Mouse (Mus musculus) forebrain, embryonic 10.5 days (tissue): ENCODE results near the gene Gsdme. TPM values are rescaled to one million over a fixed set of nuclear protein-coding genes. Genes with fewer than 3 reads are reported as not detected.

Experiments
- DNase-seq: peaks from one replicate; pipeline ENCODE4 v3.0.0-alpha.2; 2017; ENCODE audit warnings: low spot score; ENCODE audit errors: extremely low spot score
- H3K27ac ChIP-seq: fragments of 300-500 bp; sonication (generic); 2 replicates; pipeline ENCODE4 v1.5.1; 2016; ENCODE audit warnings: mild to moderate bottlenecking
- H3K27me3 ChIP-seq: fragments of 300-500 bp; sonication (generic); 2 replicates; pipeline ENCODE4 v1.6.1; 2016; ENCODE audit warnings: mild to moderate bottlenecking; ENCODE audit not compliant: poor library complexity, severe bottlenecking
- H3K36me3 ChIP-seq: fragments of 300-500 bp; sonication (generic); replicated peaks from 2 replicates; pipeline ENCODE4 v1.6.1; 2016; ENCODE audit warnings: mild to moderate bottlenecking, moderate library complexity
- H3K4me1 ChIP-seq: fragments of 300-500 bp; sonication (generic); 2 replicates; pipeline ENCODE4 v1.6.1; 2016
- H3K4me3 ChIP-seq: fragments of 300-500 bp; sonication (generic); 2 replicates; pipeline ENCODE4 v1.5.1; 2016; ENCODE audit warnings: mild to moderate bottlenecking, moderate library complexity
- H3K9me3 ChIP-seq: fragments of 300-500 bp; sonication (generic); 2 replicates; pipeline ENCODE4 v1.6.1; 2016; ENCODE audit warnings: mild to moderate bottlenecking, moderate library complexity
- WGBS: fragments of 180-500 bp; shearing (Covaris S2); methylation state at CpG from one replicate; pipeline ENCODE4 v1.1.7; 2016; 5-methylcytosine and 5-hydroxymethylcytosine counted together
- polyA plus RNA-seq: library from polyadenylated mRNA; unstranded; fragments of >200 nt; fragmentation: Nextera tagmentation; extraction: Ambion mirVana; gene quantifications from 2 replicates; pipeline ENCODE4 v1.2.1, GENCODE M21; 2016

The Gsdme gene
- 57.2 and 59.1 TPM in 2 replicates for polyA plus RNA-seq

GRCm38 (mm10) chr6:50263670-50264069, at the start of gene Gsdme:
Gene Gsdme (minus strand): TSS chr6:50263862.
- Histone ChIP-seq H3K4me1 (peaks cover 21% of the 10 kb centered on the region), H3K36me3 (no peaks in the 10 kb centered on the region), H3K4me3 (no peak within 1 kb of the TSS), H3K27me3 (no peaks in the 10 kb centered on the region), H3K27ac (no peak within 1 kb of the TSS), H3K9me3 (no peaks in the 10 kb centered on the region)
- 88% methylated on average over 6 of the region's 6 CpGs for WGBS
- no peak for DNase-seq

- Histone ChIP-seq H3K27me3 (no peaks in the 10 kb centered on the region), H3K4me1 (no peaks in the 10 kb centered on the region; the same call in 1 of the 2 replicates), H3K27ac (no peak overlapping the region), H3K9me3 (no peaks in the 10 kb centered on the region), H3K4me3 (no peak overlapping the region), H3K36me3 (no peaks in the 10 kb centered on the region)
- 44% methylated on average over 4 of the region's 4 CpGs for WGBS
- DNase-seq: peak; percentile 69
Observed at GRCm38 (mm10) chr6:50312647-50313046, 49.0 kb upstream of the Gsdme start.

GRCm38 (mm10) chr6:50309019-50309418, 45.4 kb upstream of the Gsdme start:
- 49% methylated on average over 6 of the region's 6 CpGs for WGBS
- no peak overlapping the region for H3K4me3 ChIP-seq

GRCm38 (mm10) chr6:50306625-50307024, 43.0 kb upstream of the Gsdme start:
- no peaks in the 10 kb centered on the region for H3K27me3 ChIP-seq
- no peak overlapping the region for H3K4me3 ChIP-seq
- H3K36me3 ChIP-seq: no peaks in the 10 kb centered on the region
- DNase-seq: no peak
- no peak overlapping the region for H3K27ac ChIP-seq
- WGBS: 84% methylated on average over 4 of the region's 4 CpGs
- no peaks in the 10 kb centered on the region; the same call in 1 of the 2 replicates for H3K4me1 ChIP-seq
- H3K9me3 ChIP-seq: no peaks in the 10 kb centered on the region

More at GRCm38 (mm10) chr6:50309019-50309418, 45.4 kb upstream of the Gsdme start:
- Histone ChIP-seq H3K27me3 (no peaks in the 10 kb centered on the region), H3K4me1 (no peaks in the 10 kb centered on the region; the same call in 1 of the 2 replicates), H3K9me3 (no peaks in the 10 kb centered on the region), H3K27ac (no peak overlapping the region), H3K36me3 (no peaks in the 10 kb centered on the region)
- DNase-seq: peak; percentile 24

- H3K4me1 ChIP-seq: peaks cover 6% of the 10 kb centered on the region
- peak; percentile 73 for DNase-seq
- no peaks in the 10 kb centered on the region for H3K36me3 ChIP-seq
- H3K9me3 ChIP-seq: no peaks in the 10 kb centered on the region
- no peaks in the 10 kb centered on the region for H3K27me3 ChIP-seq
- H3K27ac ChIP-seq: no peak overlapping the region
- WGBS: 67% methylated on average over 4 of the region's 4 CpGs
- no peak overlapping the region for H3K4me3 ChIP-seq
Observed at GRCm38 (mm10) chr6:50304949-50305491, 41.4 kb upstream of the Gsdme start.

GRCm38 (mm10) chr6:50301121-50301520, 37.5 kb upstream of the Gsdme start:
- Histone ChIP-seq H3K27me3 (no peaks in the 10 kb centered on the region), H3K4me3 (no peak overlapping the region), H3K9me3 (no peaks in the 10 kb centered on the region), H3K36me3 (no peaks in the 10 kb centered on the region), H3K27ac (no peak overlapping the region), H3K4me1 (peaks cover 6% of the 10 kb centered on the region; the same call in 1 of the 2 replicates)
- WGBS: 94% methylated on average over 7 of the region's 7 CpGs
- no peak for DNase-seq

GRCm38 (mm10) chr6:50300622-50301021, 37.0 kb upstream of the Gsdme start:
- H3K4me1 ChIP-seq: peaks cover 6% of the 10 kb centered on the region; the same call in 1 of the 2 replicates
- H3K27me3 ChIP-seq: no peaks in the 10 kb centered on the region
- no peaks in the 10 kb centered on the region for H3K36me3 ChIP-seq
- H3K9me3 ChIP-seq: no peaks in the 10 kb centered on the region
- no peak for DNase-seq
- H3K27ac ChIP-seq: no peak overlapping the region
- WGBS: 63% methylated on average over 6 of the region's 6 CpGs
- H3K4me3 ChIP-seq: no peak overlapping the region

- no peaks in the 10 kb centered on the region for H3K27me3 ChIP-seq
- 84% methylated on average over 7 of the region's 7 CpGs for WGBS
- no peaks in the 10 kb centered on the region for H3K9me3 ChIP-seq
- no peak overlapping the region for H3K4me3 ChIP-seq
- H3K4me1 ChIP-seq: peaks cover 6% of the 10 kb centered on the region; the same call in 1 of the 2 replicates
- no peak overlapping the region for H3K27ac ChIP-seq
- no peaks in the 10 kb centered on the region for H3K36me3 ChIP-seq
- DNase-seq: no peak
Observed at GRCm38 (mm10) chr6:50299071-50299470, 35.4 kb upstream of the Gsdme start.

- no peak overlapping the region for H3K27ac ChIP-seq
- no peak overlapping the region for H3K4me3 ChIP-seq
- 91% methylated on average over 9 of the region's 9 CpGs for WGBS
- no peaks in the 10 kb centered on the region for H3K36me3 ChIP-seq
- H3K4me1 ChIP-seq: peaks cover 6% of the 10 kb centered on the region; the same call in 1 of the 2 replicates
- H3K27me3 ChIP-seq: no peaks in the 10 kb centered on the region
- no peaks in the 10 kb centered on the region for H3K9me3 ChIP-seq
- no peak for DNase-seq
Observed at GRCm38 (mm10) chr6:50297671-50298070, 34.0 kb upstream of the Gsdme start.

GRCm38 (mm10) chr6:50295136-50295535, 31.5 kb upstream of the Gsdme start:
- H3K9me3 ChIP-seq: no peaks in the 10 kb centered on the region
- no peak overlapping the region for H3K4me3 ChIP-seq
- no peaks in the 10 kb centered on the region for H3K36me3 ChIP-seq
- H3K4me1 ChIP-seq: no peaks in the 10 kb centered on the region
- no peak for DNase-seq
- 83% methylated on average over 10 of the region's 10 CpGs for WGBS
- no peaks in the 10 kb centered on the region for H3K27me3 ChIP-seq
- H3K27ac ChIP-seq: no peak overlapping the region

GRCm38 (mm10) chr6:50294128-50294527, 30.5 kb upstream of the Gsdme start:
- no peak overlapping the region for H3K27ac ChIP-seq
- H3K9me3 ChIP-seq: no peaks in the 10 kb centered on the region
- no peak overlapping the region for H3K4me3 ChIP-seq
- no peaks in the 10 kb centered on the region for H3K36me3 ChIP-seq
- DNase-seq: peak; percentile 61
- no peaks in the 10 kb centered on the region for H3K27me3 ChIP-seq
- H3K4me1 ChIP-seq: no peaks in the 10 kb centered on the region
- WGBS: 43% methylated on average over 1 of the region's 1 CpGs

- H3K27me3 ChIP-seq: no peaks in the 10 kb centered on the region
- H3K36me3 ChIP-seq: no peaks in the 10 kb centered on the region
- no peaks in the 10 kb centered on the region for H3K4me1 ChIP-seq
- 93% methylated on average over 4 of the region's 4 CpGs for WGBS
- no peaks in the 10 kb centered on the region for H3K9me3 ChIP-seq
- no peak overlapping the region for H3K27ac ChIP-seq
- no peak overlapping the region for H3K4me3 ChIP-seq
- DNase-seq: no peak
Observed at GRCm38 (mm10) chr6:50291650-50292049, 28.0 kb upstream of the Gsdme start.

GRCm38 (mm10) chr6:50286881-50287280, 23.2 kb upstream of the Gsdme start:
- H3K27ac ChIP-seq: no peak overlapping the region
- no peaks in the 10 kb centered on the region for H3K27me3 ChIP-seq
- no peak overlapping the region for H3K4me3 ChIP-seq
- H3K36me3 ChIP-seq: no peaks in the 10 kb centered on the region
- WGBS: 89% methylated on average over 3 of the region's 3 CpGs
- peaks cover 5% of the 10 kb centered on the region for H3K9me3 ChIP-seq
- no peaks in the 10 kb centered on the region for H3K4me1 ChIP-seq
- no peak for DNase-seq
